Mouse (Mus musculus): Measurements from ENCODE around the gene Nlrc4.

- TF ChIP-seq POLR2A (IDR thresholded peaks at IDR 0.05; ENCODE audit: borderline replicate concordance, low read depth, low read length) (no peak), CTCF (IDR thresholded peaks at IDR 0.05; ENCODE audit: low read depth, low read length) (no peak)
Measured at GRCm38 (mm10) chr17:74402486-74403222, 56.3 kb downstream of the Nlrc4 start.

Data from bone marrow macrophage, adult 2 months (primary cell).